Mouse (Mus musculus) urinary bladder, adult 18-20 months (tissue): ENCODE measurements around the gene Aire.
"Not testable (repeated sequence)": the region's sequence is repeated elsewhere in the genome, so short reads cannot be mapped to it uniquely, and the experiment has no call there.

Experiments used
- DNase-seq, 2 experiments: peaks; one replicate each; pipeline ENCODE4 v3.0.0; 2022; ENCODE audit warnings: low spot score in 2 of 2, mixed read lengths in 2 of 2

The Aire gene

DNA sequence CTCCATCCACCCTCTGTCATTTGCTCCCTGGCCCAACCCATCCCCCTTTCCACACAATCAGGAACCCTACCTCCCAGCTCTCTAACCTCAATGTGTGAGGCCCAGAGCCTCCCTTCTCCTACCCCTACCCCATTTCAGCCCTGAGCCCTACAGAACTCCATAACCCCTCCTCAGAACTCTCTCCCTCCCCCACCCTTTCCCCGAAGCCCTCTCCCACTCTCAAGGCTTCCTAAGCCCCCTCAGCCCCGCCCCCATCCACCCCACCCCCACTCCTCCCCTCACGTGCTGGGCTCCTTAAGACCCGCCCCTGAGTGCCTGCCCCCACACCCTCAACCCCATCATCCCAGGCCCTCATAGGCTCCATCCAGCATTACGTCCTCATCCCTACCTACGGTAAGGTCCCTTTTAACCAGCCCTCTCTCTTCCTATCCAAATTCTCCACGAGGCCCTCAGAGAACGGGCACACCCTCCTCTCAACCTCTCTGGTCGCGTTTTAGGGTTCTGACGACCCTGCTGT is 6.2 kb upstream of the Aire start:
- no peak for DNase-seq

GRCm38 (mm10) chr10:78048061-78048730 is 4.8 kb upstream of the Aire start:
- DNase-seq, result no peak

DNA sequence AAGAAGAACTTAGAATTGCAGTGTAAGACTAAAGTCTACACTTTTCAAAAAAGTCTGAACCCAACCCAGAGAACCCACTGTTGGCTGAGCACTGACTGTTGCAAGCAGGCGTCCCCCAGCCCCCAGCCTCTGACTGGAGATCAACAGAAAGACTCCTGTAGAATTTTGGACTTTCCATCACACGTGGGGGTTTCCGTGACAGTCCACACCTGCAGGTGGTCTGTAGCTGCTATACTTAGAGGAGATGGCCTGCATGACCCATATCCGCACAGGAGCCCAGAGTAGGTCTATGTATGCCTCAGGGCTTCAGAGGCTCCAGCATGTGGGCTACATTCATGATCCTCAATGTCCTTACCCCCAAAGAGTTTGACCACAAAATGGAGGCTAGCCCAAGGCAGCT is 3.0 kb upstream of the Aire start:
- DNase-seq, result no peak

- no peak for DNase-seq
Observed at GRCm38 (mm10) chr10:78044531-78044930, 1.1 kb upstream of the Aire start.

- DNase-seq, result no peak
Observed at GRCm38 (mm10) chr10:78042697-78043405, 559 bp downstream of the Aire start.

DNA sequence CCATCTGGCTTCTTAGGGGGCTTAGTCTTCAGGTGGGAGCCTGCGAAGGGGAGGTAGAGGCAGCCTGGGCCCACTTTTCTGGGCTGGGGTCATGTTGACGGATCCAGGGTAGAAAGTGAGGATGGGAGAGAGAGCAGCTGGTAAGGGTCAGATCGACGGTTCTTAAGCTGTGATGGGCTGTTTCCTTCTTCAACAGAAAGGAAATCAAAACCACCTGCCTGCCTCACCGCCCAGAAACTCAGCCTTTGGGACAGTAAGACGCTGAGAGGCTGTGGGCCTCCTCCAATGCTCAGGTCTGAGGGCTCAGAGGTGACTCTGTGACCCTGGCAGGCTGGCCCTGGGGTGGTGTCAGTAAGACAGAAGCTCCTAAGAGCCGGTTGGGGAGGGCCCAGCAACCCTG is 1.3 kb downstream of the Aire start:
- no peak for DNase-seq

- no peak for DNase-seq
Observed at GRCm38 (mm10) chr10:78041647-78042046, 1.8 kb downstream of the Aire start, which contains the start of gene Dnmt3l. Dnmt3l (plus strand) TSS chr10:78041947.

DNA sequence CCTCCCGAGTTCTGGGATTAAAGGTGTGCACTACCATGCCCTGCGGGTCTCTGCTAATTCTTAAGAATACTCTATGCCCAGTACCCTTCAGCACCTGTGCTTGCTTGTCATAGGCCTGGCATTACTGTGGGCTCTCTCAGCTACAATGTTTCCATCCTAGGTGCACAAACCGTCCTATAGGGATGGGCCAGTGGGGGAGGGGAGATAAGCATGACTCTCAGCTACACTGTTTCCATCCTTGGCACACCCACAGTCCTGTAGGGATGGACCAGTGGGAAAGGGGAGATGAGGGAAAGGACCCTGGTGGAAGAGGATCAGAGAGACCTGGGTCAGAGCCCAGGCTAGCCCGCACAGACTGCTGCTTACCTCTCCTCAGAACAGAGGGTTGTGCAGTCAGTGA is 6.3 kb downstream of the Aire start:
- DNase-seq, result no peak

DNA sequence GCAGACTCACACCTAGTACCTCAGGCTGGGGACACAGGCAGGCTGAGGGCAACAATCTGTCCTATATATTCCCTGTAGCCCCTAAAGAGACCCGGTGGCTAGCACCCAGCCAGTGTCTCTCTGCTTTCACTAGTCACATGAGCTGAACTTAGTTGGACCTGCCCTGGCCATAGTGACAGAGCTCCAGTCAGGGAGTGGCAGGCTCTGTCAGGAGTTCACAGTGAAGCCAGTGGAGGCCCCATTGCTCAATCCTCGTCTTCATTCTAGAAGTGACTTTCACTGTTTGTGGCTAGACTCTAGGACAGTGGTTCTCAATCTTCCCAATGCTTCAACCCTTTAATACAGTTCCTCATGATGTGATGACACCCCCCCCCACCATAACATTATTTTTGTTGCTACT is 11.4 kb downstream of the Aire start:
- DNase-seq, result no peak

- DNase-seq, result no peak
Observed at GRCm38 (mm10) chr10:78029080-78029479, 14.3 kb downstream of the Aire start.

DNA sequence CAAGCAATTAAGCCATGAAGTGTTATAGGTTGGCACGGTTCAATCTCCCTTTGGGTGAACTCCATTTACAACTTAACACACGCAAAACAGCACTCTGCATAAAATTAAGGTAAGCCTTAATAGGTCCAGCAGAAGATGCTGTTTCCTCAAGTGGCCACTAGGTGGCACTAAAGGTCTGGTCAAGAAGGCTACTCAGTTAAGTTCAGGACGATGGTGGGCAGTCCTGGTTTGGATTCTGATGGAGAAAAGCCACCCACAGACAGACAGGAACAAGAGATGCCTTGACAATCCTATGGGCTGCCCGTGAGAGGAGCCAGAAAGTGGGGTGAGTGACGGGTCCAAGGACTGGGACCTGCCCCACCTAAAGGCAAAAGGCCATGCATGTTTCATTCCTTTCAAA is 15.3 kb downstream of the Aire start:
- DNase-seq, result peak; percentile 41 to 45

- DNase-seq, result not testable (repeated sequence)
Observed at GRCm38 (mm10) chr10:78025453-78025852, 18.0 kb downstream of the Aire start.

- DNase-seq, result not testable (repeated sequence)
Observed at GRCm38 (mm10) chr10:78019984-78020383, 23.4 kb downstream of the Aire start.

DNA sequence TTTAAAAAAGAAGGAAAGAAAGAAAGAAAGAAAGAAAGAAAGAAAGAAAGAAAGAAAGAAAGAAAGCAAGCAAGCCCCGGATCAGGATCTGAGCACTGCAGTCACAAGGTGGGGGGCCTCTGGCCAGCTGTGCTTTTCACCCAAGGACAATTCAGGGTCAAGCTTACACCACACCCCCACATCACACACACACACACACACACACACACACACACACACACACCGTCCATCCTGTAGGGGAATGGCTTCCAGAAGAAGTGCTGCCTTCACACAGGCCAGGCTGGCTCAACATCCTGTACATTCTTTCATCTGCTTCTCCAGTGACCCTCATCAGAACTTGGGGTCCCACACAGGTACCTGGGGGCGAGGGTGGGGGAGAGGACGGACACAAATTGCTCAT is 24.1 kb downstream of the Aire start:
- DNase-seq, result no peak

DNA sequence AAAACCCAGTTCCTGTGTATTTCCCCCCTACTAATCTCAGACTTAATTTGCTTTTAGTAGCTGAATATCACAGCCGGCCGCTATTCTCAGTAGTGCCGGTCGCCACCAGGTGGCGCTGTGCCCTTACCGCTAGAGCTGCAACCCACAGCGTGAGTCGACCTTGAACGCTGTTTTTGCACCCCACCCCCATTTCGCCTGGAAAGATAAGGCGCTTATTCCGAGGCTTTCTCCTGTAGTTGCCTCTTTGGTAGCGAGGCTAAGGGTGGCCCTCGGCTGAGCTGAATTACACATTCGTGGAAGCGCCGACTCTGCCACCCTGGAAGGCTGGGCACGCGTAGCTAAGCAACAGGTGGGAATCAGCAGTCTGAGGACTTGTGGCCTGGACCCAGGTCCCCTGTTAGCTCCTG is 24.6 kb downstream of the Aire start:
- peak; percentile 31 to 61 for DNase-seq

GRCm38 (mm10) chr10:78016366-78016765 is 27.0 kb downstream of the Aire start:
- no peak for DNase-seq

GRCm38 (mm10) chr10:78015489-78015888 is 27.9 kb downstream of the Aire start:
- no peak for DNase-seq

DNA sequence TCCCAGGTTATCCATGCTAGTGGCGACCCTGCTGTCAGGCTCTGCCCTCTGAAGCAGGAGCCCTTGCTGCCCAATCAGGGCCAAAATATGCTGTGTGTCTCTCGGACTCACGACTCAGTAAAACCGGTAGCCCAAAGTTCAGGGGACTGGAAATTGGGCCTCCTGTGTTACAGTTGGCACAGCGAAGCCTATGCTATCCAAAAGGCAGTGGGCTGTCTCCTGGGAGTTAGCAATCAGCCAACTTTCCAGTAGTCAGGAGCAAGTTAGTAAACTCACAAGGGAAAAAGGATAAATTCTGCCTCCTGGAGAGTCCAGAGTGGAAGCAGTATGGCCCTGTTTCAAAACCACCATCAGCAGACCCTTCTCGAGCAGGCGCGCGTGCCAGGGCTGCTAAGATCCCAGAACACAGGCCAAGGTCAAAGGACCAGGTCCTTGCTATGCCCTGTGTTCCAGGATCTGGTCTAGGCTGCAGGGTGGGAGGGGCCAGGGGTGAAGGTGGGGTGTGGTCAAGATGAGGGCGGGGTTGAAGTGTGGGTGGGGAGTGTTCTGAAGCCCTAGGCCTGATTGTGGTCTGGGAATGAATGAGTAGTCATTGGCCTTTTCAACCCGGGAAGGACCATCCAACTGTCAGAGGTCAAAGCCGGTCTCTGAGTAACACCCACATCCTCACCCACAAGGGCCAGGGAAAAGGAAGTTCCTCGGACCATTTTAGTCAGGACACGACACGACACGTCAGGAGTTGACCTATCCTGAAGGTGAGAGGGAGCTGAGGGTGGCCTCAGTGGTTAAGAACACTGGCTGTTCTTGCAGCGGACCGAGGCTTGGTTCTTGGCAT is 30.5 kb downstream of the Aire start:
- no peak for DNase-seq

DNA sequence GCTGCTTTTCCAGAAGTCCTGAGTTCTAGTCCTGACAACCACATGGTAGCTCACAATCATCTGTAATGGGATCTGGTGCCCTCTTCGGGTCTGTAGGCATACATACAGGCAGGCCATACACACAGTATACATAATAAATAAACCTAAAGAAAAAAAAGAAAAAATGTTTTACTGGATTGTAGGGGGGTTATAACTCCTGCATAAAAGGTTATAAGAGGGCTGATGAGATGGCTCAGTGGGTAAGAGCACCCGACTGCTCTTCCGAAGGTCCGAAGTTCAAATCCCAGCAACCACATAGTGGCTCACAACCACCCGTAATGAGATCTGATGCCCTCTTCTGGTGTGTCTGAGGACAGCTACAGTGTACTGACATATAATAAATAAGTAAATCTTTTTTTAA is 32.3 kb downstream of the Aire start:
- DNase-seq, result not testable (repeated sequence)

- no peak for DNase-seq
Observed at GRCm38 (mm10) chr10:78010335-78010734, 33.1 kb downstream of the Aire start.

GRCm38 (mm10) chr10:78009945-78010293 is 33.5 kb downstream of the Aire start, which contains the start of gene Pfkl:
Pfkl (minus strand) TSS chr10:78010083.
- no peak for DNase-seq
